Mouse (Mus musculus) fibroblast of lung, adult 2 months (primary cell): ENCODE measurements at regions not wholly inside any gene's neighbourhood (a gene's known extent, or its start where the extent isn't known, plus 50 kb on each side); places are given as distances from the start of the nearest gene placed in this dataset.

Experiments
- DNase-seq: peaks from one replicate; pipeline ENCODE4 v3.0.0-alpha.2; 2011; ENCODE audit warnings: low read depth

DNA sequence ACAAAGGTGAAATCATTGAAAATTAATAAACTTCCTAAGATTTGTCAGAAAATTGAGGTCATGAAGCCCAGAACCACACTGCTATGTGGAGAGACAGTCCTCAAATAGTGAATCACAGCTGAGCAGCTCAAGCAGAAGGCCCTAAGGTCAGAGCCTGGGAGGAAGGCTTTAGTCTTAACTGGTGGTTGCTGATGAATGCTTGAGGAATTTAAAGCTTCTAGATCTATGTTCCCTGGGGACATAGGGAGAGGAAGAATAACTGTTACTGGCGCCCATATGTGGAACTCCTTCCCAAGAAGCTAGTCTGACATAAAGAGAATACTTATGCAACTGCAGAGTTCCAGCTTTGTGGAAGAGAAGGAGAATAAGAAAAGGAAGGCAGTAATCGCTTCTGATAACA is 919.5 kb downstream of the D3Ertd751e start:
- no peak for DNase-seq

DNA sequence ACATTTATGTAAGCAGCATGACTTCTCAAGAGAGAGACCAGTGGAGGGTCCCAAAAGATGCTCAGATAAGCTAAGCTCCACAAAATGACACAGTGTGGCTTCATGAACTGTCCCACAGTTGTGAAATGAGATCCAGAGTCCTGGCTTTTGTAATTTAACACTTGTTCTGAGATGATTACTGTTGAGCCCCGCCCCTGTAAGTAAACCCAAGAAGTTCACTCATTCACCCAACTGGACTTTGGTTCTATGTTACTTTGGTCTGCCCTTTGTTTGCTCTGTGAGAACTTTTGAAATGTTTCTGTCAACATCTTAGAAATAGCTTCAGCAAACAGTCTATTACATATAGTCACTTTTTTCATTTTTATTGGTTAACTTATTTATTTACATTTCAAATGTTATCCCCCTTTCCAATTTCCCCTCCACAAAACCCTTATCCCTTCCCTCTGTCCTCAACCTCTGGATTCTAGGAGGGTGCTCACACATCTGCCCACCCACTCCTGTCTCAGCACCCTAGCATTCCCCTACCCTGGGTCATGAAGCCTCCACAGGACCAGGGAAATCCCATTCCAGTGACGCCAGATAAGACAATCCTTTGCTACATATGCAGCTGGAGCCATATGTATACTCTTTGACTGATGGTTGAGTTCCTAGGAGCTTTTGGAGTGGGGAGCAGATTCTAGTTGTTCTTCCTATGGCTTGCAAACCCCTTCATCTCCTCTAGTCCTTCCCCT is 934.4 kb downstream of the D3Ertd751e start:
- DNase-seq, result no peak

DNA sequence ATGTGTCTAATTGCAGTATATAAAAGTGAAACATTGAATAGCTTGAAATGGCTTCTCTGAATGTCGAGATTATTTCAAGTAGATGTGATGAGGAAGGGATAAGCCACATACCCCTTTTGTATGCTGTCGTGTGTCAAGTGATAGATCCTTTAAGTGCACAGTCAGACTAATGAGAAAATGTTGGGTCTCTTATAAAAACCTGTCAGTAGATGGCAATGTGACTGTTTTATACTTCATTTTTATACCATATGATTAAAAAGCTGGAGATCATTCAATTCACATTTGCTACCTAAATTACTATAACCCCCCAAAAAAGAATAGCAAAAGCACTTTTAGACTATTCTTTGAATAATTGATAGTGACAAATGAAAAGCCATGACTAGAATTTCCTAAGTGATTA is 952.3 kb downstream of the D3Ertd751e start:
- no peak for DNase-seq

DNA sequence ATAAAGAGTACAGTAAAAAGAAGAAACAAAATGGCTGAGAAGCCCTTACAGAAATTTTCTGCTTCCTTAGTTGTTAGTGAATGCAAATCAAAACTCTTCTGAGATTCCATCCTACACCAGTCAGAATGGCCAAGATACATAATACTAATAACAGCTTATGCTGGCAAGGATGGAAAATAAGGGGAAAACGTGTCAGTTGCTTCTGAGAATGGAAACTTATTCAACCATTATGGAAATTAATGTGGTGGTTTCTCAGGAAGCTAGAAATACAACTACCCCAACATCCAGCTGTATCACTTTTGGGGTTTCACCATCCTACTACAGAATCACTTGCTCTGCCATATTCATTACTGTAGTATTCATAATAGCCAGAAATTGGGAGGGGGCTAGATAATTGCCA is 996.5 kb downstream of the D3Ertd751e start:
- DNase-seq, result no peak

DNA sequence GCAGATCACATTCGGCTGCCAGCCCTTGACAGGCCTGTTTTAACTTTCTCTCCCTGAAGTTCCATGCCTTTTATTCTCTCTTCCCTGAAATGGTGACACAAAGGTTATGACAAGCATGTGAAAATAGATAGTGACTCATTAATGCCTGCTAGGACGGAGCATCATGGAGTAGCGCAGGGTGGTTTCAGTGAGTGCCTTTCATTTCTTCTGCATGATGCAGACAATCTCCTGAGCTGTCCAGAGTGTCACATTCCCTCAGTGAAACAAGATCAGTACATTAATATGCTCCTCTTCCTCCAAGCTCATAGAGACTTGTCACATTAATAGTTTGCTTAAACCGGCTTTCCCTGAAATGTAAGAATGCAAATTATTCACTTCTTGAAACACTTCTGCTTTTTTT is 1010.7 kb downstream of the D3Ertd751e start:
- DNase-seq, result no peak

DNA sequence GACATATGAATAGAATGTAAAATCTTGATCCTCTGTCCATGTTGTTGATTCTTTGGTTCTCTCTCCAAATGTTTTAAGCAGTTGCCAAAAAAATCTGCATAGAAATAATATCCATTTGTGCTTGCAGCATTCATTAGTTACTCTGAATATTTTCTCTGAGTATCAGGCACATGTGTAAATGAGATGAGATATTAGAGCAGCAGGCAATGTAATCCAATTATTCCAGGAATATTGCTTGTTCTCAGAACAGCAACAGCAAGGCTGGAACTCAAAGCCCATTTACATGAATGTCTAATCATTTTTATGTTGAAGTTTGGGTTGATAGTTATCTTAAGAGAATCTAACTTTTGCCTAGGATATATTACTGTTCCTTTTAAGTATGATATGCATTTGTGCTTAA is 1014.9 kb downstream of the D3Ertd751e start:
- no peak for DNase-seq

DNA sequence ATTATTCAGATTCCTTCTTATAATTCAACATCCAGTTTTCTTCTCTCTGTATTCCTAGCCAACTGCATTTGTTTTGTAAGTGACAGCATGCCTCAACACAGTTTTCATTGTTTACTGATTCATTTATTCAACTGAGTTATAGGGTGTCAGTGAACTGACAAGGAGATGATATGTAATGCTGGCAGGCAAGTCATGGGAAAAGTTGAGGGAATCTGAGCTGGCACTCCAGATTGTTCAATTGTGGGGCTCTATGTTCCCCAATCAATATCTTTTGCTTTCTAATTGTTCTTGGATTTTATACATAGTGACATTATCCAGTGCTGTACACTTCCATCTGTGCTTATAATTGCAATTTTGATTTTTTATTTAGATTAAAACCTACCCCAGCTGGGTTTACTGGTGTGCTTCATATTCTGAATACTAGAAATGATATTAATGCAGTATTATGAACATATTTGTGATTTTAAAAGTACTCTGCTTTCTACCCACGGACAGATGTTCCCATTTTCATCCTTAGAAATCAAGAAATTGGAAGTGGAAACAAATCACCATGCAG is 1015.5 kb downstream of the D3Ertd751e start:
- DNase-seq, result no peak

DNA sequence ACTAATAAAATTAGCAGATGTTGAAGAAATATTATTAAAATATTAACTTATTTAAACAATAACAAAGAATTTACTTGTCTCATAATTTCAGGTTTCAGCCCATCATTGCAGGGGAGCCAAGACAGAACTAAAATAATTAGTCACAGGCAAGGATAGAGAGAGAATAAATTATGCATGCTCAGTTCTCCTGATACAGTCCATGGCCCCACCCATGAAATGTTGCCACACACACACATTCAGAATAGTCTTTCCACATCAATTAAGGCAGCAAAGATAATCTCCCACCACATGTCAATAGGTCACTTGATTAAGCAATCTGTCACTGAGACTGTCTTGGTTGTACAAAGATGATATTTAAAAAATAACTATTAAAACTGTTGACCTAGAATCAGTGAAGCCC is 1019.8 kb downstream of the D3Ertd751e start:
- no peak for DNase-seq

DNA sequence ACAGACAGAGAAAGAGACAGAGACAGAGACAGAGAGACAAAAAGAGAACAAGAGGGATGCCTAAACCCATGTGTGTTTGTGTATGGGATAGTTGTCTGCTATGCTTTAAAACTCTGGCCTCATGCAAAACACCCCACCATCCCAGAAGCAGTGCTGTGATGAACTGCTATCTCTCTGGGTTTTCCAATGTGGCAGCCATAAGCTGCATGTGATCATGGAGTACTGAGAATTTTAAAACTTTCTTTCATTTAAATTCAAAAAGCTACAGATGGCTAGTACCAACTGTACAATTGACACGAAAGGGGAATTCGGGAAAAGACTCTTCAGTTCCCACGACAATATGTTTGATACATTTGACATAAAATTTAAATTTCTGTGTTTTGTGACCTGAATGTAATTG is 1041.1 kb downstream of the D3Ertd751e start:
- DNase-seq, result no peak

DNA sequence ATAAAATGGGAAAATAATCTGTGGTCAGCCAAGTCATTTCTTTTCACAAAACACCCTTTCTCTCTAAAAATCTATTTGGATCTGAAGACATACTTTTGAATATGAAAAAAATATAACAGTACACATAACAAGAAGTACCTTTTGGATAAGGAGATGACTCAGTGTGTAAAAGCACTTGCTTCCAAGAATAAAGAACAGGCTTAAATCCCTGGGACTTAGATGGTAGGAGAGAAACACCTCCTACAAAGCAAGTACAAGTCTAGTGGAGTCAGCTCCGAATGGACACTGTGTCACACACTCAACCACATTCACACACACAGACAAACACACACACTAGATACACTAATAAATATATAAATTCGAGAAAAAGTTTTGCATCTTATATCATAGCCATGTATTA is 1041.8 kb downstream of the D3Ertd751e start:
- DNase-seq, result no peak

DNA sequence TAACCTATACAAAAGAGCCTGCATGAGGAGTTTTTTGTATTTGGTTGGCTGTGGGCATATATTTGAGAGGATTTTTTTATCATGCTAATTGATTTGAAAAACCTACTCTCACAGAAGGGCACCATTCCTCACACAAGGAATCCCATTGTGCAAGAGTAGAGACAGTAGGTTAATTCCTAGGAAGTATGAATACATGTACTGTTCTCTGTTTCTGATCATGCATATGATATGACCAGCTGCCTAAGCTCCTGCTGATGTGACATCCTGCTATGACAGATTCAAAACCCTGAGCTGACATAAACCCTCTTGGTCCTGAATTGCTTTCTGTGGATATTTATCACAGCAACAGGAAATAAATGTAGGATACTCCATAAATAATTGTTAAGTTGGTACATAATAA is 1048.0 kb downstream of the D3Ertd751e start:
- DNase-seq, result no peak

DNA sequence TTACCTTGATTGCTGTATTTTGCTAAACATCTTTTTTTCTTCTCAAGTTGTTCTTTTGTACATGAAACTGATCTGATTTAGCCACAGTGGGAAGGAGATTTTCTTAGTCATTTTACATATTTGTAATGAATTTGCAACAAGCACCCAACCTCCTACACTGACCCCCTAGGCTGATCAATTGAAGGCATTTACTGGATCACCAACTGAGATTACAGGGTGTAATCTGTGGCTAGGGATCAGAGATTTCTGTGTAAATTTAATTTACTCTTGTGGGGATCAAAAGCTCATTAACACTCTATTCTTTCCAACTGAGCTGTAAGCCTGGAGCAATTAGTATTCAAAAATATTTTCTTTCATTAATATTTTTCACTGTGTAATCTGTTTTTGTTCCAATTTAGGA is 1049.5 kb downstream of the D3Ertd751e start:
- no peak for DNase-seq

DNA sequence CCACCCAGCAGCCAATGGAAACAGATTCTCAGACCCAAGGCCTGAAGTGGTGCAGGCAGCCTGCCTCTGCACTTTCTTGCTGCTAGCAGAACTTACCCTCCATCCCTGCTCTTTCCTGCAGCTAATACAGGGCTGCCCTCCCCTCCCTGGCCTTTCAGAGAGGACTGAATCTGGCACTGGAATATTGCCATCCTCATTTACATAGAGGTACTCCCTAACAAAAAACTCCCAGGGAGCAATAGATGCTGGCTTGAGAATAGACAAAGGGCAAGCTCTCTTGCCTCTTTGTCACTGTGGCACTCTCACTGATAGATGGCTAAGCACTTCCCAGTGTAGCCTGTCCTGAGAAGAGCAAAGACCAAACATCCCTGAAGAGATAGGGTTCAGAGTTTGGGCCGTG is 1088.0 kb downstream of the D3Ertd751e start:
- DNase-seq, result no peak

DNA sequence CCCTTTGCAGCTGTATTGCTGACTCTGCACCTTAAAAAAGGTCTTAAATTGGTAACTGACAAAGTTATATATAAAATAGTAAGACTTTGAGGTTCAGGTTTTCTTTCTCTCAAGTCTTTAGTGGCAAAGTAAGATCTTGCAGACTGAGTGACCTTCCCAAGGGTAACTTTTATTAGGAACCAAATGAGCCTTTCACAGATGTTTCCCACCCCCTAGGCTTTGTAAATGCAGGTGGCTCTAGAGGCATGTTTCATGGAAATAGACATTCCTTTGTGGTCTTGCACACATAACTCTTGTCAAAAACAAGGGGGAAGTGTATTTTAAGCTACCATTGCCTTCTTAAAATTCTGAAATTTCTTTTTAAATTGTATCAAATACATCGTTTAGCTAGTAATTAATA is 1125.0 kb downstream of the D3Ertd751e start:
- DNase-seq, result no peak

DNA sequence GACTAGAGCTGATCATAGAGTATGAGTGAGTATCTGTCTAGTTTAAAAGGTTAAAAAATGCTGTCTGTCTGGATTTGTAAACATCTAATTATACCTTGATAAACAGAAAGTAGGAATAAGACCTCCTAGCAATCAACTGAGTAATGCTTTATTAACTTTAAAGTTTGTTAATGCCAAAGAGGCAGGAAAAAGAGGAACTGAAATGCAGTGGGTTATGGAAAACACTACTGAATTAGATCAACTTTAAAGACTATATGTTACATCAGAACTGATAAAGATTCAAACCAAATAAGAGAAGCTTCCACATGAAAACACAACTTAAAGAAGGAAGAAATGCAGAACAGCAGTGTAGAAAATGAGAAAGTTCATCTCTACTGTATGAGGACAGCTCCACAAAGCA is 1136.6 kb downstream of the D3Ertd751e start:
- no peak for DNase-seq

DNA sequence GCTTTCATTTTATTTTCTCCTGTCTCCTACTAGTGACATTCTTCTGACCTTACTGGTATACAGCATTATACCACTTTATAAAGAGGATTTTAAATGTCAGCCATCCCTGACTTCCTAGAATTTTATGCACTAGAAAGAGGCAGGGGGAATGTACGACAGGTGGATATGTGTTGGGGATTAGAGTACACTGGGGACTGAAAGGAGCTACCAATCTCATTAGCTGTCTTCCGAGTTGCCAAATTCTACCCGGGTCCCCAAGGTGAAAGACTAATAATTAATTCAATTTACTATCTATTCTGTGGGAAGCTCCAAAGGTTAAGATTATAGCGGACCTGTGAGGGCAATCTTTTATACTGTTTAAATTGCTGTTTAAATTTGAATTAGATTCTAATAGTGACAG is 1142.1 kb downstream of the D3Ertd751e start:
- no peak for DNase-seq

DNA sequence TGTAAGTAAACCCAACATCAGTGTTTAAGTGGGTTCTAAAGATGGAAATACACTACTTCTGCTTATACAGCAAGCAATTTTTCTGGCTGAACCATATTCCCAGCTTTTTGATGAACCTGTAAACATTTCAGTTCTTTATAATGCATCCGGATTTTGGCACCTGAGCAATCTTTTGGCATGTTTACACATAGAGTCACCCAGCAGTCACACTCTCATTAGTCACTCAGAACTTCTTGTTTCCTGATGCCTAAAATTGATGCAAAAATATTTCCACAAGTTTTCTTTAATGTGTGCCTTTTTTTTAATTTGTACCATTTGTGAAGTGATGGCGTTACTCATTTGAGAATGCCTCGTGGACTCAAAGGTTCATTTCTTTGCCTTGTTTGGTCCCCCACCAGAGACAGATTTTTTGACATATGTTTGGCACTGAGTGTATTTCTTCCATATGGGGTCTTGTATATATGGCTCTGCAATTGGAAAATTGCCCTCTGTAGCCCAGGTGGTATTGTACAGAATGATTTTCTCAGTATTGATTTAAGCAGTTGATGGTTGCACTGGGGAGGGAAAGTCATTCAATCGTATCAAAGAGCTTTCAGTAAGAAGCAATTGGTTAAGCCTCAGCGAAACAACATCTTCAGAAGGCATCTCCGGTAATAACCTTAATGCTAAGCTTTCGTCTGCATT is 1149.7 kb downstream of the D3Ertd751e start:
- no peak for DNase-seq

DNA sequence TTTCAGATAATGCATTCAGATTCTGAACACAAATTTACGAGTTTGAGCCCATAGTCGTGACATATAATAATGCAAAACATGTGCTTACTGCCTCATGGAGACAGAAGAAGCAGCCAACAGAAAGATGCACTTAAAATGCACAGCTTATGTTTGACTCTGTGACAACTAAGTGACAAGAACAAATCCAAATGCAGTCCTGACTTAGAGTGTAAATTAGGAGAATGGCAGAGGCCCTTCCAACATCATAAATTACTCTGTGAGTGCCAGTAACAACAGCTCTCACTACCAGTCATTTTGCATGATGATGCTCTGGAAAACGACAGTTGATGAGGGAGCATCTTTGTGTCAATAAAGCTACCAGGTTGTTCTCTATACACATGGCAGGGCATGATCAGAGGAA is 1153.4 kb downstream of the D3Ertd751e start:
- DNase-seq, result no peak

DNA sequence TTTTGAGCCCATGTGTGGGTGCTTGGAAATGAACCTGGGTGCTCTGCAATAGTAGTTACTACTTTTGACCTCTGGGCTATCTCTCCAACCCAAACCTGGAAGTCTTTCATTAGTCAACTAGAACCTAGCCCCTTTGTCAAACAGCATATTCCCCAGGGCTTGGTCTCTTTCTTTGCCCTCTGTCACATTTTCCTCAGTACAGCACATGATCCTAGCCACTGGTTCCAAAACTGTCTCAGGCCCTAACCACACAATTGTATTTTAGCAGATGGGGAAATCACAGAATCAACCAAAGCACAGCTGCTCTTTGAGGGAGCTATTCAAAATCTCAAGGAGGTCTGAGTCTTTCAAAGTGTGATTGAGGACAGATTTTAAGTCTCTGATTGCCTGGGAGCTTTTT is 1155.5 kb downstream of the D3Ertd751e start:
- DNase-seq, result no peak

DNA sequence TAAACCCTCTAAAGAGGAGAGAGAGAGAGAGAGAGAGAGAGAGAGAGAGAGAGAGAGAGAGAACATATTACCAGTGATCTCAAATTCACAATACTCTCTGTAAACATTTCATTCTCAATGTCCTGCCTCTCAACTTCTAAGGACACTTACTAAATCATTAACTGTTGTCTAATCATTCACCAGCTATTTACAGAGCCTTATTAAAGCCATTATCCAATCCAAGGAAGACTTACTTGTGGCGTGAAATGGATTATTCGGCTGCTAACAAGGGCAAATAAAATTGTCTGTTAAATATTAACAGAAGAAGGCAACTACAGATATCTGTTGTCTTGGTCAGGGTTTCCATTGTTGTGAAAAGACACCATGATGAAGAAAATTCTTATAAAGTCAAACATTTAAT is 1156.5 kb downstream of the D3Ertd751e start:
- DNase-seq, result no peak

DNA sequence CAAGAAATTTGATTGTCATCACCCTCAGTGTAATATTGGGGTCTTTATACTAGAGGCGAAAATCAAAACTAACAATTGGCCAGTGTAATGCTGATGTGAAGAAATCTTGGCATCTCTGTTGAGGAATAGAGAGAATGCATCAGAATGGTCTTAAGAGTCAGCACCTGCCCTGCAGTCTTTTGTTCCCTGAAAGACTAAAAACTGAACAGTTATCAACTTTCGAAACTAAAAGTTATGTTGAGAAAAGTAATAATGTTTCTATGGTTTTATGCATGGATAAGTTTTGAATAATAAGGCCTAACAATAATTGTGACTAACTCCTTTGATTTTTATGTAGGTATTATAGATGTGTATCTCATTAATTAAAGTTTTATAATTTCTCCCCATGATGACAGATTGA is 1158.6 kb downstream of the D3Ertd751e start:
- DNase-seq, result no peak

DNA sequence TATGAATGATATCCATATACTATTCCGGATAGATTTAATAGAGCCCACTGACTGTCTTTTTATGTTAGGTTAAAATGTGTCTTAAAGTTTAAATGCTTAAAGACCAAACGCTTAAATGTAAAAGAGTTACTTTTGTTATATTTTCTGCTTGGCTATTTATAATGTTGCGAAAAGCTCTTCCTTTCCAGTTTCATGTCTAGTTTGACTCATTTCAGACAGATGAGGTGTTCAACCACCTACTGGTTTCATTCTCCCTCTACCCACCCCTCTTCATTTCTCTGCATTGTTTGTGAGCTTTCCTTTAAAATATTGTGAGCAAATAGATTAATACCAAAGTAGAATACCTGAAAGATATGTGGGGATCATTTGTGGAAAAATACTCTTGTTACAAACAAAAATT is 1163.8 kb downstream of the D3Ertd751e start:
- DNase-seq, result no peak

DNA sequence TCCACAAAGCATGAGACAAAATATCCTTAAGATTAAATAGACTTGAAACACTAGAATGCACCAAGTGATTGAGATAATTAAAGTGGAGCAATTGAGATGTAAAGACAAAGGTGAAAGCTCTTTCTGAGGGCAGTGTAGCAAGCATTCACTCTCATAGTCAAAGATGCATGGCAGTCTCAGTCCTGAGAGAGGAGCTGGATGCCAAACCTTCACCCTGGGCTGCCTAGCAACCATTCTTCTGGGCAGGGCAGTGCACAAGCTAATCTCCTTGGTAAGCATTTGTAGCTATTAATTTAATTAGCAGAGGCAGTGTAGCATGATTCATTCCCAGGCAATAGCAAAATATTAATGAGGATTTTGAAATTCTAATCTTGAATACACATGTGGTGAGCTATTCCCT is 1166.0 kb downstream of the D3Ertd751e start:
- DNase-seq, result no peak

DNA sequence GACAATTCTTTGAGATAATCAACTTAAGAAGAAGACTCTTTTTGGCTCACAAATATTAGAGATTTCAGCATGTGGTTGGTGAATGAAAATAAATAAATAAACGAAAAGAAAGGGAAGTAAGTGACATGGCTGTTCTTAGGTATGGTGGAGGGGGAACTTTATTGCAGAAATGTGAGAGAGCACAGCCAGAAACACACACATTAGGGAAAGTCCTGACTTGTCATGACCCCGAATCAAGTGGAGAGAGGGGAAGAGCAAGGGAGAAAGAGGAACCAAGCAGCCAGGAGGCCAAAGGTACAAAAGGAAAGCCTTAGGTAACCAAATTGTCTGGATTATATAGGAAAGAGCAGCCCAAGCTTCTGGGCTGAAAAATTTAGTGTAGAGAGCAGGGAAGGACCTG is 1172.7 kb downstream of the D3Ertd751e start:
- no peak for DNase-seq
